In genomic region chr6:142548377-142548776, GRCm38 (mm10) we compare ENCODE assay signal across 24 mouse cellular contexts.
"Had no signal": no experiment of that assay in that cellular context is flagged by ENCODE, and none has a peak within 500 bp of the region (broad histone marks: within the 10 kb centered on the region; RNA-seq: fewer than 3 reads in every experiment).

No protein-coding gene starts in this region.

- H3K4me3 ChIP-seq: heart, embryonic 10.5 days; heart, embryonic 12.5 days; hindbrain, embryonic 10.5 days; hindbrain, embryonic 13.5 days; hindbrain, embryonic 15.5 days; layer of hippocampus, adult 2 months; limb, embryonic 13.5 days; limb, embryonic 15.5 days; liver, embryonic 12.5 days had no signal

- H3K27me3 ChIP-seq: heart, embryonic 12.5 days; hindbrain, embryonic 13.5 days; hindbrain, embryonic 15.5 days; limb, embryonic 13.5 days; limb, embryonic 15.5 days; liver, embryonic 12.5 days had no signal

- H3K9me3 ChIP-seq: heart, embryonic 10.5 days; heart, embryonic 12.5 days; hindbrain, embryonic 10.5 days; hindbrain, embryonic 13.5 days; hindbrain, embryonic 15.5 days; limb, embryonic 13.5 days; limb, embryonic 15.5 days; liver, embryonic 12.5 days had no signal

- H3K9ac ChIP-seq: heart, embryonic 12.5 days; hindbrain, embryonic 13.5 days; hindbrain, embryonic 15.5 days; limb, embryonic 13.5 days; limb, embryonic 15.5 days; liver, embryonic 12.5 days; liver, embryonic 14.5 days had no signal

- H3K4me1 ChIP-seq: heart, embryonic 10.5 days; hindbrain, embryonic 10.5 days; hindbrain, embryonic 13.5 days; hindbrain, embryonic 15.5 days; liver, embryonic 12.5 days had no signal

- H3K36me3 ChIP-seq: heart, embryonic 10.5 days; heart, embryonic 12.5 days; hindbrain, embryonic 10.5 days; hindbrain, embryonic 13.5 days; hindbrain, embryonic 15.5 days; limb, embryonic 13.5 days; limb, embryonic 15.5 days; liver, embryonic 12.5 days had no signal

- H3K27ac ChIP-seq: heart, embryonic 10.5 days; hindbrain, embryonic 10.5 days; hindbrain, embryonic 13.5 days; hindbrain, embryonic 15.5 days; hindbrain, postnatal 0 days; layer of hippocampus, adult 2 months; limb, embryonic 13.5 days; limb, embryonic 15.5 days; liver, embryonic 12.5 days; liver, embryonic 14.5 days had no signal

- DNase-seq: gastrocnemius, postnatal 14 days; gastrocnemius, postnatal 36 days; heart, adult 18-20 months; heart, postnatal 10 days; heart, postnatal 4 days; kidney, adult 18-20 months; kidney, adult 8-10 months; kidney, postnatal 10 days; kidney, postnatal 25 days; kidney, postnatal 4 days; layer of hippocampus, postnatal 36 days; left cerebral cortex, postnatal 4 days had no signal

- ATAC-seq: hindbrain, postnatal 0 days; intestine, postnatal 0 days; liver, embryonic 12.5 days had no signal

- H3K4me2 ChIP-seq: heart, embryonic 12.5 days; hindbrain, embryonic 13.5 days; hindbrain, embryonic 15.5 days; limb, embryonic 13.5 days; limb, embryonic 15.5 days; liver, embryonic 12.5 days had no signal
